Mouse (Mus musculus) limb, embryonic 14.5 days (tissue): ENCODE results near the gene Fah. TPM values are rescaled to one million over a fixed set of nuclear protein-coding genes. Genes with fewer than 3 reads are reported as not detected.

Experiments used
- ATAC-seq: fragments of 200-750 bp; cut with Nextera tagmentation; 2 replicates; pipeline ENCODE4 v1.8.0; 2017; ENCODE audit warnings: low read depth, moderate number of reproducible peaks, moderate TSS enrichment; ENCODE audit not compliant: low FRiP score
- DNase-seq: peaks from one replicate; pipeline ENCODE4 v3.0.0-alpha.2; 2015; ENCODE audit warnings: low spot score
- H3K27ac ChIP-seq: fragments of 300-500 bp; sonication (generic); replicated peaks from 2 replicates; pipeline ENCODE4 v1.5.1; 2014; ENCODE audit warnings: low read depth, mild to moderate bottlenecking, low read length, moderate library complexity, mixed read lengths
- H3K27me3 ChIP-seq: fragments of 300-500 bp; sonication (generic); 2 replicates; pipeline ENCODE4 v1.6.1; 2014; ENCODE audit warnings: low read length, mixed read lengths; ENCODE audit not compliant: control insufficient read depth, insufficient read depth
- H3K36me3 ChIP-seq: fragments of 300-500 bp; sonication (generic); 2 replicates; pipeline ENCODE4 v1.6.1; 2014; ENCODE audit warnings: mild to moderate bottlenecking, low read length, moderate library complexity, mixed read lengths; ENCODE audit not compliant: control insufficient read depth, insufficient read depth
- H3K4me1 ChIP-seq: fragments of 300-500 bp; sonication (generic); 2 replicates; pipeline ENCODE4 v1.6.1; 2014; ENCODE audit warnings: antibody characterized with exemption, low read length, mixed read lengths; ENCODE audit not compliant: control insufficient read depth, insufficient read depth
- H3K4me2 ChIP-seq: fragments of 300-500 bp; sonication (generic); replicated peaks from 2 replicates; pipeline ENCODE4 v1.6.1; 2014; ENCODE audit warnings: low read depth, mild to moderate bottlenecking, low read length, moderate library complexity; ENCODE audit not compliant: severe bottlenecking
- H3K4me3 ChIP-seq: fragments of 300-500 bp; sonication (generic); replicated peaks from 2 replicates; pipeline ENCODE4 v1.5.1; 2014; ENCODE audit warnings: low read length
- H3K9ac ChIP-seq: fragments of 300-500 bp; sonication (generic); 2 replicates; pipeline ENCODE4 v1.6.1; 2014; ENCODE audit warnings: mild to moderate bottlenecking, low read depth, low read length, moderate library complexity; ENCODE audit not compliant: severe bottlenecking
- H3K9me3 ChIP-seq: fragments of 300-500 bp; sonication (generic); 2 replicates; pipeline ENCODE4 v1.6.1; 2016; ENCODE audit warnings: low read length; ENCODE audit not compliant: control insufficient read depth
- POLR2A ChIP-seq: fragments of 200-500 bp; IDR thresholded peaks from 2 replicates; pipeline ENCODE4 v1.8.0; 2012; ENCODE audit warnings: inconsistent platforms, mild to moderate bottlenecking, moderate library complexity, borderline replicate concordance; ENCODE audit not compliant: insufficient read depth, insufficient read length; ENCODE audit errors: extremely low read depth
- WGBS: fragments of 180-500 bp; shearing (Covaris S2); extraction: QIAGEN DNeasy Blood & Tissue Kit; methylation state at CpG from one replicate; pipeline ENCODE4 v1.1.7; 2014; 5-methylcytosine and 5-hydroxymethylcytosine counted together
- polyA plus RNA-seq, 2 experiments: library from polyadenylated mRNA; depleted of rRNA in 1 of 2; stranded (reverse) in 1 of 2; unstranded in 1 of 2; fragments of >200 nt; fragmentation: Nextera tagmentation in 1 of 2; extraction: Ambion mirVana in 1 of 2; gene quantifications; 2 replicates each; pipeline versions ENCODE4 v1.2.1 to v1.2.3; 2012 to 2014

Gene Fah
- polyA plus RNA-seq, 2 experiments: 5.0 to 7.4 TPM

GRCm38 (mm10) chr7:84643270-84643998 lies 36.9 kb upstream of the Fah start:
- Histone ChIP-seq H3K4me2 (no peak overlapping the region), H3K4me3 (no peak overlapping the region), H3K27me3 (no peaks in the 10 kb centered on the region), H3K9ac (no peak overlapping the region), H3K4me1 (no peaks in the 10 kb centered on the region), H3K27ac (no peak overlapping the region), H3K36me3 (no peaks in the 10 kb centered on the region), H3K9me3 (no peaks in the 10 kb centered on the region)
- no peak for TF ChIP-seq POLR2A
- DNase-seq (no peak), ATAC-seq (no peak)
- WGBS: 91% methylated on average over 6 of the region's 6 CpGs

- ATAC-seq: no peak
- no peaks in the 10 kb centered on the region for H3K9me3 ChIP-seq
- no peak overlapping the region for H3K4me3 ChIP-seq
- no peak for TF ChIP-seq POLR2A
- no peak for DNase-seq
- H3K36me3 ChIP-seq: no peaks in the 10 kb centered on the region
- no peaks in the 10 kb centered on the region for H3K4me1 ChIP-seq
- no peak overlapping the region for H3K27ac ChIP-seq
- no peaks in the 10 kb centered on the region for H3K27me3 ChIP-seq
- WGBS: 53% methylated on average over 6 of the region's 6 CpGs
- H3K9ac ChIP-seq: no peak overlapping the region
- no peak overlapping the region for H3K4me2 ChIP-seq
Measured at GRCm38 (mm10) chr7:84642159-84642928, 35.8 kb upstream of the Fah start.

DNA sequence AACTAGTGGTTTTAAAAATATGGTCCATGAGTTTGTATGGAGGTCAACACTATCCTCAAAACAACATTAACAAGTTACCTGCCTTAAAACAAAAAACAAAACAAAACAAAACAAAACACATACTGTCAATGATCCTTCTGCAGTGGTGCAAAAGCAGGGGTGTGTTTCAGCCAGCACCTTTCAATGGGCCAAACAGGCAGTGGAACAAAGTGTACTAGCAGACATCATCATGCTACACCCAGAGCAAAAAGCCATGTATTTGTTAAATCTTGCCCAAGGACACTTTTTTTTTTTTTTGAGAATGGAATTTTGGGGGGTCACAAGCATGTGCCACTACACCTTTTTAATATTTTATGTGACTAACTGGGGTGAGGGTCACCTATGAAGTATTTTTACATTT lies 30.4 kb upstream of the Fah start:
- no peak for ATAC-seq
- DNase-seq: no peak

GRCm38 (mm10) chr7:84631878-84632277 lies 25.4 kb upstream of the Fah start:
- H3K27me3 ChIP-seq: no peaks in the 10 kb centered on the region
- no peak for ATAC-seq
- WGBS: 94% methylated on average over 3 of the region's 3 CpGs

More for the DNA sequence above, 30.4 kb upstream of the Fah start:
- Histone ChIP-seq H3K36me3 (peaks cover 9% of the 10 kb centered on the region), H3K9ac (no peak overlapping the region), H3K4me2 (no peak overlapping the region), H3K27ac (no peak overlapping the region), H3K4me1 (no peaks in the 10 kb centered on the region), H3K9me3 (no peaks in the 10 kb centered on the region), H3K27me3 (no peaks in the 10 kb centered on the region), H3K4me3 (no peak overlapping the region)
- no peak for TF ChIP-seq POLR2A

GRCm38 (mm10) chr7:84623718-84624117 lies 17.2 kb upstream of the Fah start:
- H3K4me2 ChIP-seq: no peak overlapping the region
- H3K9ac ChIP-seq: no peak overlapping the region
- no peak overlapping the region for H3K4me3 ChIP-seq
- peaks cover 18% of the 10 kb centered on the region for H3K36me3 ChIP-seq
- H3K27me3 ChIP-seq: no peaks in the 10 kb centered on the region
- H3K27ac ChIP-seq: no peak overlapping the region
- 97% methylated on average over 4 of the region's 4 CpGs for WGBS
- TF ChIP-seq POLR2A: no peak
- no peaks in the 10 kb centered on the region for H3K9me3 ChIP-seq
- no peaks in the 10 kb centered on the region for H3K4me1 ChIP-seq
- ATAC-seq (no peak), DNase-seq (no peak)

More at GRCm38 (mm10) chr7:84631878-84632277, 25.4 kb upstream of the Fah start:
- Histone ChIP-seq H3K4me1 (no peaks in the 10 kb centered on the region), H3K9me3 (no peaks in the 10 kb centered on the region), H3K9ac (no peak overlapping the region), H3K36me3 (peaks cover 19% of the 10 kb centered on the region), H3K4me3 (no peak overlapping the region), H3K27ac (no peak overlapping the region), H3K4me2 (no peak overlapping the region)
- no peak for DNase-seq
- TF ChIP-seq POLR2A: no peak
